Mouse (Mus musculus): Measurements from ENCODE around the gene Med16.

DNA sequence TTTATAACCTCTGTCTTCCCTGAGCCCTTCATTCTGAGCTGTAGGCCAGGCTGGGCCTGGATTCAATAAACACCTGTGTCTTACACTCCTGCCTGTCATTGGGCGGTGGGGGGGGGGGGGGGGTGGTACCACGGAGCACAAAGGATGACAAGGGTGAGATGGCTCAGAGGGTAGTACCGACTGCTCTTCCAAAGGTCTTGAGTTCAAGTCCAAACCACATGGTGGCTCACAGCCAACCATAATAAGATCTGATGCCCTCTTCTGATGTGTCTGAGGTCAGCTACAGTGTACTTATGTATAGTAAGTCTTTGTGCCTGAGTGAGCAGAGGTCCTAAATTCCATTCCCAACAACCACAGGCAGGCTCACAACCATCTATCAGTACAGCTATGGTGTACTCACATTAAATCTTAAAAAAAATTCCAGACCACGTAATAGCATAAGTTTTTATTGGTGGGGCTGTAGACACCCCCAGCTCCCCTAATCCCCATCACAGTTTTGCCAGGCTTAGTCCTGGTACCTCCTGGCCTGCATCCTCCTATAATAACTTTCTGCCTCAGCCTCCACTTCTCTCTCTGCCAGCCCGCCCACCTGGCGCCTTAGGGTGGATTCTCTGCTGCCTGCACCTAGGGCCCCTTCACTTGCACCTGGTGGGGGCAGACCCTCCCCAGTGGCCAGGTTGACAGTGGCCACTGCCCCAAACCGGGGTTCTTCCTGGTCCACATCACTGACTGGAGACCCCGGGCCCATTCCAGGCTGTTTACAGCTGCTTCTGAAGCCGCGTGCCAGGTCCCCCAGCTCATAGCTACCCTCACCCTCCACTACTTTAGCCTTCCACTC lies 44.2 kb downstream of the Med16 start:
- TF ChIP-seq CTCF (IDR thresholded peaks at IDR 0.05; ENCODE audit: borderline replicate concordance, control insufficient read depth, extremely low read depth, insufficient read depth, low read length, poor library complexity) (no peak), POLR2A (IDR thresholded peaks at IDR 0.05; ENCODE audit: control insufficient read depth, extremely low read depth, insufficient read depth, low read length, poor library complexity) (no peak)

All from thymus, adult 2 months (tissue).